8 mouse cellular contexts compared by ENCODE assay signal in the genomic region with DNA sequence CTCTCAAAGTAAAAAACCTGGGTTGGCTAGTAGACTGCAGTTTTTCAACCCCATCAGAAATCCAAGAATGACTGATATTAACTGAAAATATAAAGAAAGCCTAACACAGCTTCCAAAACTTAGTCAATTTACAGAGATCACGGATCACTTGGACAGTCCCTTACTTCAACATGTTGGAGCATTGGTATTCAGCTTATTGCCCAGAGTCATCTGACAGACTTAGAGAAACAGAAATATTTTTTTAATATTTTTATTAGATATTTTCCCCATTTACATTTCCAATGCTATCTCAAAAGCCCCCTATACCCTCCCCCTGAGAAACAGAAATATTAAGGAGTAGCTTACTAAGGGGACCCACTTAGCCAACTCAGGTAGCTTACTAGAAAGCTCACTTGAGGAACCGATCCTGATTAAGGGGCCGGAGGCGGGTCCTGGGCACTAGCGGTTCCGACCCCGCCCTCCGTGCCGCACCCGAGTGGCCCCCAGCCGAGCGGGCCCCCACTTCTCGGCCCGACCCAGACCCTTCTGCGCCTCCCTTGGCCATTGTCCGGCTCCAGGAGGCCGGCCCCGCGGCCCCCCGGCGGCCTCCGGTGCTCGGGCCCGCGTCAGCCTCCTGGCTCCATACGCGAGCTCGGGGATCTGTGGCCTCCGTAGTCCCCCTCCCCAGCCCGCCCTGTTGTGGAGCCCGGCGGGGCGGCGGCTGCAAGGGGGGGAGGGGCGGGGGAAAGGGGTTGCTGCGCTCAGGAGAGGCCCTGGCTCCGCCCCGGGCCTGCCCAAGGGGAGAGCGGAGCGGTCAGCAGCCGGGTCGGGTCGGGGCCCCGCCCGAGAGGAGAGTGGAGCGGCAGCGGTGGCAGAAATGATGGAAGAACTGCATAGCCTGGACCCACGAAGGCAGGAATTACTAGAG. TPM values are rescaled to one million over a fixed set of nuclear protein-coding genes. Genes with fewer than 3 reads are reported as not detected.
DNase-seq lines count a peak whose midpoint lies in the region; ATAC-seq and TF ChIP-seq lines count a peak whose summit lies in the region.
"Not testable (repeated sequence)": the region's sequence is repeated elsewhere in the genome, so short reads cannot be mapped to it uniquely, and the experiment has no call there.

No protein-coding gene starts in this region.

- H3K27me3 ChIP-seq in lung, embryonic 14.5 days (ENCODE audit: insufficient read depth, low read length); neural tube, embryonic 11.5 days (ENCODE audit: control insufficient read depth, insufficient read depth, low read length); stomach, embryonic 15.5 days (replicated peaks): not testable (repeated sequence)

- H3K4me2 ChIP-seq in lung, embryonic 14.5 days: peak overlapping the region; percentile 75
- peak overlapping the region; percentile 88 for H3K4me2 ChIP-seq in neural tube, embryonic 11.5 days (ENCODE audit: low read depth)
- peak overlapping the region; percentile 84 for H3K4me2 ChIP-seq in stomach, embryonic 15.5 days

- not testable (repeated sequence) for H3K4me1 ChIP-seq in lung, embryonic 14.5 days (ENCODE audit: insufficient read depth); neural tube, embryonic 11.5 days (ENCODE audit: control insufficient read depth, insufficient read depth, low read length); stomach, embryonic 15.5 days

- peaks cover 32% of the 10 kb centered on the region; the same call in 1 of the 2 replicates for H3K9me3 ChIP-seq in lung, embryonic 14.5 days (ENCODE audit: low read depth, low read length)
- H3K9me3 ChIP-seq in neural tube, embryonic 11.5 days (ENCODE audit: control insufficient read depth, low read length); stomach, embryonic 15.5 days: not testable (repeated sequence)

- 8% methylated on average over 45 of the region's 48 CpGs for WGBS in lung, embryonic 14.5 days
- WGBS in neural tube, embryonic 11.5 days: 7% methylated on average over 47 of the region's 48 CpGs
- 6% methylated on average over 46 of the region's 48 CpGs for whole genome bisulfite sequencing in stomach, embryonic 15.5 days

- peak overlapping the region; percentile 51 for H3K4me3 ChIP-seq in lung, embryonic 14.5 days (ENCODE audit: low read depth, low read length)
- peak overlapping the region; percentile 63 for H3K4me3 ChIP-seq in neural tube, embryonic 11.5 days (ENCODE audit: low read depth, low read length)
- H3K4me3 ChIP-seq in stomach, embryonic 15.5 days (replicated peaks): peak overlapping the region; percentile 50

- H3K9ac ChIP-seq in lung, embryonic 14.5 days: peak overlapping the region; percentile 66
- peak overlapping the region; percentile 91 for H3K9ac ChIP-seq in neural tube, embryonic 11.5 days (ENCODE audit: low read length)
- H3K9ac ChIP-seq in stomach, embryonic 15.5 days: peak overlapping the region; percentile 42

- DNase-seq in Muller cell, postnatal 12 days (ENCODE audit: inconsistent ontology term): peak; percentile 70
- peak; percentile 84 for DNase-seq in embryo, embryonic 10.5 days (ENCODE audit: low spot score)
- peak; percentile 39 for DNase-seq in gastrocnemius, postnatal 10 days
- peak; percentile 53 for DNase-seq in heart, postnatal 4 days
- peak; percentile 12 to 64 for DNase-seq in kidney, postnatal 25 days
- peak; percentile 59 for DNase-seq in lung, embryonic 14.5 days
- peak; percentile 86 for DNase-seq in neural tube, embryonic 11.5 days (ENCODE audit: low spot score)

- not testable (repeated sequence) for H3K36me3 ChIP-seq in lung, embryonic 14.5 days (ENCODE audit: insufficient read depth); neural tube, embryonic 11.5 days (ENCODE audit: control insufficient read depth, insufficient read depth, low read length); stomach, embryonic 15.5 days

- peak; percentile 99 for ATAC-seq in lung, embryonic 14.5 days (ENCODE audit: insufficient read depth)
- ATAC-seq in neural tube, embryonic 11.5 days (ENCODE audit: insufficient read depth, low FRiP score, low TSS enrichment): peak; percentile 99
- peak; percentile 94 for ATAC-seq in stomach, embryonic 15.5 days (ENCODE audit: insufficient read depth, low FRiP score, low read depth)

- H3K27ac ChIP-seq in lung, embryonic 14.5 days (ENCODE audit: low read depth); stomach, embryonic 15.5 days: not testable (repeated sequence)
- peak overlapping the region; percentile 7; the same call in 1 of the 2 replicates for H3K27ac ChIP-seq in neural tube, embryonic 11.5 days (ENCODE audit: low read depth, low read length)

- not testable (repeated sequence) for TF ChIP-seq CTCF in lung, embryonic 14.5 days (IDR thresholded peaks at IDR 0.05; ENCODE audit: low read depth)

RNA-seq across cellular contexts. Expression of a gene that starts 7.2 kb away (rescaled TPM):
- total RNA-seq in gastrocnemius, postnatal 10 days (2021): 1 to 10 TPM; 4.7 to 5.5 TPM
- total RNA-seq in heart, postnatal 4 days (2021): 10 to 100 TPM; 11.3 to 13.1 TPM
- polyA plus RNA-seq in lung, embryonic 14.5 days (2014; fragmentation: Nextera tagmentation; extraction: Ambion mirVana): 4.3 and 4.9 TPM in 2 replicates
- 6.5 and 6.7 TPM in 2 replicates for polyA plus RNA-seq in neural tube, embryonic 11.5 days (2014; fragmentation: Nextera tagmentation; extraction: Ambion mirVana)
- polyA plus RNA-seq in stomach, embryonic 15.5 days (2015; fragmentation: Nextera tagmentation; extraction: Ambion mirVana): 6.6 and 7.3 TPM in 2 replicates
